Mouse (Mus musculus): Measurements from ENCODE around the gene Scrg1. TPM values are rescaled to one million over a fixed set of nuclear protein-coding genes. Genes with fewer than 3 reads are reported as not detected.

Scrg1 gene
- total RNA-seq (2021): not detected
- 0.29 TPM in 1 of 2 replicates, not detected in the other for polyA plus RNA-seq (2012; rRNA removed)
- long read RNA-seq: 0 reads

DNA sequence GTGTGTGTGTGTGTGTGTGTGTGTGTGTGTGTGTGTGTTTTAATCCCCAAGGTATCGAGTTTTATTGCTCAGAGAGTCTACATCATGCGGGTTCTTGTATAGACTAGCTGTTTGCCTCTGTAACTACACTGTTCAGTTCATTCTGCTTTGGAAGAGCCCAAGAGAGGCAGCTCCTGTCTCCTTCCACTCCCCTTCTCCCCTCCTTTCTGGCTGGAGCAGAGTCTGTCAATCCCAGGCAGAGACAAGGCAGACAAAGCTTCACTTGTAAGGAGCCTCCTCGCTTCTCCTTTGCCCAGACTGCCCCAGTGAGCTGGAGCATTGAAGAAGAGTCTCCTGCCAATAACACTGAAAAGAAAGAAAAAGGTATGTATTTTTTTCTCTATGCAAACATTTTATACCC lies at the start of gene Scrg1:
Gene Scrg1 (plus strand): TSS at position 159 of the 400 bp plus-strand sequence.
- no peaks in the 10 kb centered on the region for H3K4me1 ChIP-seq (ENCODE audit: control insufficient read depth, insufficient read depth, low read length)
- WGBS: 80% methylated on average over 3 of the region's 3 CpGs
- intact Hi-C loops (cut with DNase I): no loop called here
- H3K4me3 ChIP-seq: no peak within 1 kb of the TSS
- no peaks in the 10 kb centered on the region for H3K27me3 ChIP-seq (ENCODE audit: control insufficient read depth, insufficient read depth, low read length)
- no peak within 1 kb of the TSS for H3K9ac ChIP-seq (ENCODE audit: low read depth, low read length)
- no peaks in the 10 kb centered on the region for H3K79me2 ChIP-seq (replicated peaks; ENCODE audit: control insufficient read depth, insufficient read depth, low read length)
- H3K36me3 ChIP-seq (ENCODE audit: control insufficient read depth, insufficient read depth, low read length): no peaks in the 10 kb centered on the region
- DNase-seq: no peak
- TF ChIP-seq CTCF (IDR thresholded peaks at IDR 0.05) (no peak), POLR2A (IDR thresholded peaks at IDR 0.05; ENCODE audit: insufficient read depth, low read depth, low read length) (no peak), EP300 (IDR thresholded peaks at IDR 0.05; ENCODE audit: insufficient read depth, low read depth, low read length) (no peak)
- no peak within 1 kb of the TSS for H3K27ac ChIP-seq

DNA sequence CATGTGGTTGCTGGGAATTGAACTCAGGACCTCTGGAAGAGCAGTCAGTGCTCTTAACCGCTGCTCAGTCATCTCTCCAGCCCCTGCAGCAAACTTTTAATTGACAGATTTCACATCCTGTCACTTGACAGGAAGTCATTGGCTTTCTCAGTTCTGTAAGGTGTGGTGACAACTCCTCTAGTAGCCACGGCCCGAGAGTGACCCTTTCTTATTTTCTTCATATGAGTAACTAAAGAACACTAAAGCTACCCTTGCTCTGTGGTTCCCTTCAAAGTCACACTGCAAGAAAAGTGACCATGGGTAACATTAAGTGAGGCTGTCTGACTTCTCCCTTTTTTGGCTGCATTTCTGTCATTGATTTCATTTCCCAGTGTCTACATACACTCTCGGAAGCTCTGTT lies 49.4 kb upstream of the Scrg1 start:
- Histone ChIP-seq H3K27me3 (ENCODE audit: control insufficient read depth, insufficient read depth, low read length) (no peaks in the 10 kb centered on the region), H3K9ac (ENCODE audit: low read depth, low read length) (no peak overlapping the region), H3K27ac (no peak overlapping the region), H3K4me3 (no peak overlapping the region), H3K36me3 (ENCODE audit: control insufficient read depth, insufficient read depth, low read length) (no peaks in the 10 kb centered on the region), H3K79me2 (replicated peaks; ENCODE audit: control insufficient read depth, insufficient read depth, low read length) (no peaks in the 10 kb centered on the region), H3K4me1 (ENCODE audit: control insufficient read depth, insufficient read depth, low read length) (no peaks in the 10 kb centered on the region)
- TF ChIP-seq POLR2A (IDR thresholded peaks at IDR 0.05; ENCODE audit: insufficient read depth, low read depth, low read length): no peak
- TF ChIP-seq EP300 (IDR thresholded peaks at IDR 0.05; ENCODE audit: insufficient read depth, low read depth, low read length): no peak
- no peak for TF ChIP-seq CTCF (IDR thresholded peaks at IDR 0.05)
- 61% methylated on average over 4 of the region's 4 CpGs for WGBS
- no peak for DNase-seq
- intact Hi-C loops (cut with DNase I): no loop called here

DNA sequence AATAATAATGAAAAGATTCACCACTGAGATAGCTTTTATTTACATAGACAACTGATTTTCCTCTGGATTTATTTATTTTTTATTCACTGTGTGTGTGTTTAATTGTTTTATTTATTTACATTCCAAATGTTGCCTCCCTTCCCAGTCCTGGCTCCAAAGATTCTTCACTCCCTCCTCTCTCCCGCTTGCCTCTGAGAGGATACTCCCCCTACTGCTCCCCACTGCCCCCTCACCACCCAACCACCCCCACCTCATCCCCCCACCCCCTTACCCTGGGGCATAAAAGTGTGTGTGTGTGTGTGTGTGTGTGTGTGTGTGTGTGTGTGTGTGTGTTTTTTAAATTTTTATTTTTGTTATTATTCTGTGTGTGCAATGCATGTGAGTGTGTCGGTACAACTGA lies 46.4 kb upstream of the Scrg1 start:
- Histone ChIP-seq H3K79me2 (replicated peaks; ENCODE audit: control insufficient read depth, insufficient read depth, low read length) (no peaks in the 10 kb centered on the region), H3K4me1 (ENCODE audit: control insufficient read depth, insufficient read depth, low read length) (no peaks in the 10 kb centered on the region), H3K27me3 (ENCODE audit: control insufficient read depth, insufficient read depth, low read length) (no peaks in the 10 kb centered on the region), H3K27ac (no peak overlapping the region), H3K36me3 (ENCODE audit: control insufficient read depth, insufficient read depth, low read length) (no peaks in the 10 kb centered on the region), H3K9ac (ENCODE audit: low read depth, low read length) (no peak overlapping the region), H3K4me3 (no peak overlapping the region)
- WGBS: 77% methylated on average over 2 of the region's 2 CpGs
- TF ChIP-seq EP300 (IDR thresholded peaks at IDR 0.05; ENCODE audit: insufficient read depth, low read depth, low read length) (no peak), POLR2A (IDR thresholded peaks at IDR 0.05; ENCODE audit: insufficient read depth, low read depth, low read length) (no peak), CTCF (IDR thresholded peaks at IDR 0.05) (no peak)
- intact Hi-C loops (cut with DNase I): no loop called here
- DNase-seq: no peak

DNA sequence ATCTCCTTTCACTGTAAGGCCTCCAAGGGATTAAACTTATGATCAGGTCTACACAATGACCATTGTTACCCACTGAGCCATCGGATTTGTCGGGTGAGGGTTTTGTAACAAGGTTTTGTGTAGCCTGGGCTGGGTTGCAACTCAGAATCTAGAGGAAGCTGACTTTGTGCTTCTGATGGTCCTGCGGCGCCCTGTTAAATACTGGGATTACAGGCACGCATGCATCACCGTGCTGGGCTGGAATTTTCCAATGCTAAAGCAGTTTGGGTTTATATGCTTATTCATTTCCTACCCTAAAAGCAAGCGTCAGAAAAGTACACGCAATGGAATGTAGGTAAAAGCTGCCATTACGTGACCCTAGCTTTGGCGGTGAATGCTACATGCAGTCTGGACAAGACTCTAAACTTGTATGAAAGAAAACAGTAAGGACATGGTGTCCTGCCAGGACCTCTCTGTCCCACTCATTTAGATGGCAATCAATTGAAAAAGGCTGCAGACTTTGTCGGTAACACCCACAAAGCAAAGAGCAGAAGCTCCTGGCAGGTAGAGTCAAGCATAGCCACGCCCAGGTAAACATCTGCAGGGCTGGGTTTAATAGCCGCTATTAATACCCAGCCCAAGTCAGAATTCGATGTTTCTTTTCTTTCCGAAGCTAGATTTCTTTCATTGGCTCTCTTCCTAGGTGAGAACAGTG lies 45.8 kb upstream of the Scrg1 start:
- 65% methylated on average over 15 of the region's 15 CpGs for WGBS
- Histone ChIP-seq H3K36me3 (ENCODE audit: control insufficient read depth, insufficient read depth, low read length) (no peaks in the 10 kb centered on the region), H3K79me2 (replicated peaks; ENCODE audit: control insufficient read depth, insufficient read depth, low read length) (no peaks in the 10 kb centered on the region), H3K27ac (no peak overlapping the region), H3K4me3 (no peak overlapping the region), H3K27me3 (ENCODE audit: control insufficient read depth, insufficient read depth, low read length) (no peaks in the 10 kb centered on the region), H3K4me1 (ENCODE audit: control insufficient read depth, insufficient read depth, low read length) (no peaks in the 10 kb centered on the region), H3K9ac (ENCODE audit: low read depth, low read length) (no peak overlapping the region)
- no peak for DNase-seq
- TF ChIP-seq EP300 (IDR thresholded peaks at IDR 0.05; ENCODE audit: insufficient read depth, low read depth, low read length) (no peak), POLR2A (IDR thresholded peaks at IDR 0.05; ENCODE audit: insufficient read depth, low read depth, low read length) (no peak), CTCF (IDR thresholded peaks at IDR 0.05) (no peak)
- intact Hi-C loops (cut with DNase I): no loop called here

DNA sequence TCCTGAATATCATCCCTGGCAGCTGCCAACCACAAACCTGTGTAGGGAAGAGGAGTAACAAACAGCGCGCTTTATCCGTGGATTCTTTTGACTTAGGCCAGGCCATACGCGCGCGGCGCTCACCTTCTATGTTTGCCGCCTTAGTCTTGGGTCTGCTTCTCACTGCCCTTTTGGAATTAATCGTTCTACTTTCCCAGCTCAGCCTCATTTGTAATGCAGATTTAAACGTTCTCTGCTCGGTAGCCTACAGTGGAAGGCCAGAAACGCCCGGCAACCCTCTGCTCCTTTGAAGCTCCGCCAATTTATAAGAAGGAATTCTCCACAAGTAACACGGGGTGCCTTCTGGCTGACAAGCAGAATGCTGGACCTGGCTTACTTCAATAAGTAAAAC lies 45.3 kb upstream of the Scrg1 start:
- 39% methylated on average over 16 of the region's 16 CpGs for WGBS
- H3K27me3 ChIP-seq (ENCODE audit: control insufficient read depth, insufficient read depth, low read length): no peaks in the 10 kb centered on the region
- H3K4me1 ChIP-seq (ENCODE audit: control insufficient read depth, insufficient read depth, low read length): no peaks in the 10 kb centered on the region
- TF ChIP-seq POLR2A (IDR thresholded peaks at IDR 0.05; ENCODE audit: insufficient read depth, low read depth, low read length) (no peak), EP300 (IDR thresholded peaks at IDR 0.05; ENCODE audit: insufficient read depth, low read depth, low read length) (no peak), CTCF (IDR thresholded peaks at IDR 0.05) (no peak)
- no peaks in the 10 kb centered on the region for H3K79me2 ChIP-seq (replicated peaks; ENCODE audit: control insufficient read depth, insufficient read depth, low read length)
- no peak overlapping the region for H3K9ac ChIP-seq (ENCODE audit: low read depth, low read length)
- H3K4me3 ChIP-seq: no peak overlapping the region
- H3K36me3 ChIP-seq (ENCODE audit: control insufficient read depth, insufficient read depth, low read length): no peaks in the 10 kb centered on the region
- DNase-seq: no peak
- intact Hi-C loops (cut with DNase I): no loop called here
- H3K27ac ChIP-seq: no peak overlapping the region

DNA sequence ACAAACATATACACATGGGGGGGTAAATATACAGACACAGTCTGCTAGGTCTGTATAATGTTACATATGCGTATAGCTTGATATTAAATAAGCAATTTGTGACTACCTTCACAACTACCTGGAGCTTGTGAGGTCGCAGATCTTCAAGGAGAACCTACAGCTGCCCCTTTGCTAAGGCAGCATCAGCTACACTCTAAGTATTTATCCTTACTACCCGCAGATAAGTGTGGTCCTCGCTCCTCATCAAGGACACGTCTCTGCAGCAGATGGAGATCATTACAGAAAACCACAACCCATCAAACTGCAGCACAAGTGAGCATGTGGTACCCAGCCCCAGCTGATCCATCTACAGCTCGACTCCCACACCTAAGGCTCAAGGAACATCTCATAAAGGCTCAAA lies 44.4 kb upstream of the Scrg1 start:
- Histone ChIP-seq H3K4me1 (ENCODE audit: control insufficient read depth, insufficient read depth, low read length) (no peaks in the 10 kb centered on the region), H3K4me3 (no peak overlapping the region), H3K27me3 (ENCODE audit: control insufficient read depth, insufficient read depth, low read length) (no peaks in the 10 kb centered on the region), H3K79me2 (replicated peaks; ENCODE audit: control insufficient read depth, insufficient read depth, low read length) (no peaks in the 10 kb centered on the region), H3K36me3 (ENCODE audit: control insufficient read depth, insufficient read depth, low read length) (no peaks in the 10 kb centered on the region), H3K9ac (ENCODE audit: low read depth, low read length) (no peak overlapping the region), H3K27ac (no peak overlapping the region)
- 90% methylated on average over 6 of the region's 6 CpGs for WGBS
- TF ChIP-seq CTCF (IDR thresholded peaks at IDR 0.05) (no peak), EP300 (IDR thresholded peaks at IDR 0.05; ENCODE audit: insufficient read depth, low read depth, low read length) (no peak), POLR2A (IDR thresholded peaks at IDR 0.05; ENCODE audit: insufficient read depth, low read depth, low read length) (no peak)
- intact Hi-C loops (cut with DNase I): no loop called here
- DNase-seq: no peak
